Mouse (Mus musculus) limb, embryonic 14.5 days (tissue): ENCODE data around the gene Brca2. TPM values are rescaled to one million over a fixed set of nuclear protein-coding genes. Genes with fewer than 3 reads are reported as not detected.

Experiments used
- ATAC-seq: fragments of 200-750 bp; cut with Nextera tagmentation; 2 replicates; pipeline ENCODE4 v1.8.0; 2017; ENCODE audit warnings: low read depth, moderate number of reproducible peaks, moderate TSS enrichment; ENCODE audit not compliant: low FRiP score
- DNase-seq: peaks from one replicate; pipeline ENCODE4 v3.0.0-alpha.2; 2015; ENCODE audit warnings: low spot score
- H3K27ac ChIP-seq: fragments of 300-500 bp; sonication (generic); replicated peaks from 2 replicates; pipeline ENCODE4 v1.5.1; 2014; ENCODE audit warnings: low read depth, mild to moderate bottlenecking, low read length, moderate library complexity, mixed read lengths
- H3K27me3 ChIP-seq: fragments of 300-500 bp; sonication (generic); 2 replicates; pipeline ENCODE4 v1.6.1; 2014; ENCODE audit warnings: low read length, mixed read lengths; ENCODE audit not compliant: control insufficient read depth, insufficient read depth
- H3K36me3 ChIP-seq: fragments of 300-500 bp; sonication (generic); 2 replicates; pipeline ENCODE4 v1.6.1; 2014; ENCODE audit warnings: mild to moderate bottlenecking, low read length, moderate library complexity, mixed read lengths; ENCODE audit not compliant: control insufficient read depth, insufficient read depth
- H3K4me1 ChIP-seq: fragments of 300-500 bp; sonication (generic); 2 replicates; pipeline ENCODE4 v1.6.1; 2014; ENCODE audit warnings: antibody characterized with exemption, low read length, mixed read lengths; ENCODE audit not compliant: control insufficient read depth, insufficient read depth
- H3K4me2 ChIP-seq: fragments of 300-500 bp; sonication (generic); replicated peaks from 2 replicates; pipeline ENCODE4 v1.6.1; 2014; ENCODE audit warnings: low read depth, mild to moderate bottlenecking, low read length, moderate library complexity; ENCODE audit not compliant: severe bottlenecking
- H3K4me3 ChIP-seq: fragments of 300-500 bp; sonication (generic); replicated peaks from 2 replicates; pipeline ENCODE4 v1.5.1; 2014; ENCODE audit warnings: low read length
- H3K9ac ChIP-seq: fragments of 300-500 bp; sonication (generic); 2 replicates; pipeline ENCODE4 v1.6.1; 2014; ENCODE audit warnings: mild to moderate bottlenecking, low read depth, low read length, moderate library complexity; ENCODE audit not compliant: severe bottlenecking
- H3K9me3 ChIP-seq: fragments of 300-500 bp; sonication (generic); 2 replicates; pipeline ENCODE4 v1.6.1; 2016; ENCODE audit warnings: low read length; ENCODE audit not compliant: control insufficient read depth
- POLR2A ChIP-seq: fragments of 200-500 bp; IDR thresholded peaks from 2 replicates; pipeline ENCODE4 v1.8.0; 2012; ENCODE audit warnings: inconsistent platforms, mild to moderate bottlenecking, moderate library complexity, borderline replicate concordance; ENCODE audit not compliant: insufficient read depth, insufficient read length; ENCODE audit errors: extremely low read depth
- WGBS: fragments of 180-500 bp; shearing (Covaris S2); extraction: QIAGEN DNeasy Blood & Tissue Kit; methylation state at CpG from one replicate; pipeline ENCODE4 v1.1.7; 2014; 5-methylcytosine and 5-hydroxymethylcytosine counted together
- polyA plus RNA-seq, 2 experiments: library from polyadenylated mRNA; depleted of rRNA in 1 of 2; stranded (reverse) in 1 of 2; unstranded in 1 of 2; fragments of >200 nt; fragmentation: Nextera tagmentation in 1 of 2; extraction: Ambion mirVana in 1 of 2; gene quantifications; 2 replicates each; pipeline versions ENCODE4 v1.2.1 to v1.2.3; 2012 to 2014

Brca2 gene
- 20.6 and 25.9 TPM in 2 replicates for polyA plus RNA-seq (2012; rRNA removed)
- polyA plus RNA-seq (2014; fragmentation: Nextera tagmentation; extraction: Ambion mirVana) = 15.9 and 19.6 TPM in 2 replicates

- no peaks in the 10 kb centered on the region for H3K9me3 ChIP-seq
- DNase-seq = peak; percentile 80
- H3K27me3 ChIP-seq = no peaks in the 10 kb centered on the region
- TF ChIP-seq POLR2A = peak; percentile 93; the same call in 1 of the 2 replicates
- H3K9ac ChIP-seq = peak within 1 kb of the TSS; percentile 92
- peak within 1 kb of the TSS; percentile 76 for H3K27ac ChIP-seq
- H3K4me1 ChIP-seq = 0 out of 2 replicates have a peak, but pooled peaks cover 5% of the 10 kb centered on the region
- H3K4me2 ChIP-seq = peak within 1 kb of the TSS; percentile 67
- H3K4me3 ChIP-seq = peak within 1 kb of the TSS; percentile 77
- WGBS = 6% methylated on average over 63 of the region's 63 CpGs
- no peaks in the 10 kb centered on the region for H3K36me3 ChIP-seq
- ATAC-seq = peak; percentile 96
Observed at GRCm38 (mm10) chr5:150521937-150522866, at the start of gene Brca2. Gene Brca2 (plus strand): TSS chr5:150522630.

- Histone ChIP-seq H3K4me2 (no peak overlapping the region), H3K4me3 (no peak overlapping the region), H3K9ac (no peak overlapping the region), H3K36me3 (no peaks in the 10 kb centered on the region), H3K4me1 (no peaks in the 10 kb centered on the region), H3K27ac (no peak overlapping the region), H3K27me3 (no peaks in the 10 kb centered on the region), H3K9me3 (no peaks in the 10 kb centered on the region)
- no peak for DNase-seq
- WGBS = 69% methylated on average over 4 of the region's 4 CpGs
- no peak for ATAC-seq
- TF ChIP-seq POLR2A = no peak
Observed at GRCm38 (mm10) chr5:150477364-150477763, 45.1 kb upstream of the Brca2 start.

GRCm38 (mm10) chr5:150478612-150479011, 43.8 kb upstream of the Brca2 start:
- no peak overlapping the region for H3K27ac ChIP-seq
- no peak overlapping the region for H3K4me3 ChIP-seq
- no peaks in the 10 kb centered on the region for H3K9me3 ChIP-seq
- no peak overlapping the region for H3K9ac ChIP-seq
- H3K4me1 ChIP-seq = no peaks in the 10 kb centered on the region
- DNase-seq (no peak), ATAC-seq (no peak)
- no peaks in the 10 kb centered on the region for H3K36me3 ChIP-seq
- TF ChIP-seq POLR2A = no peak
- H3K4me2 ChIP-seq = no peak overlapping the region
- WGBS = 58% methylated on average over 4 of the region's 4 CpGs
- no peaks in the 10 kb centered on the region for H3K27me3 ChIP-seq

- whole genome bisulfite sequencing = 19% methylated on average over 3 of the region's 3 CpGs
- TF ChIP-seq POLR2A = no peak
- no peak overlapping the region for H3K27ac ChIP-seq
Observed at GRCm38 (mm10) chr5:150485198-150485597, 37.2 kb upstream of the Brca2 start.

GRCm38 (mm10) chr5:150490285-150490684, 32.1 kb upstream of the Brca2 start:
- Histone ChIP-seq H3K4me1 (no peaks in the 10 kb centered on the region; the same call in 1 of the 2 replicates), H3K27ac (no peak overlapping the region), H3K9ac (no peak overlapping the region), H3K27me3 (no peaks in the 10 kb centered on the region), H3K4me2 (no peak overlapping the region), H3K9me3 (no peaks in the 10 kb centered on the region), H3K36me3 (no peaks in the 10 kb centered on the region), H3K4me3 (no peak overlapping the region)
- WGBS = 56% methylated on average over 3 of the region's 3 CpGs
- no peak for TF ChIP-seq POLR2A
- DNase-seq (no peak), ATAC-seq (no peak)

More at GRCm38 (mm10) chr5:150485198-150485597, 37.2 kb upstream of the Brca2 start:
- H3K9me3 ChIP-seq = no peaks in the 10 kb centered on the region
- H3K36me3 ChIP-seq = 0 out of 2 replicates have a peak, but pooled peaks cover 2% of the 10 kb centered on the region
- no peak; the same call in 1 of the 2 replicates for ATAC-seq
- H3K4me2 ChIP-seq = no peak overlapping the region
- peak; percentile 50 for DNase-seq
- H3K4me1 ChIP-seq = no peaks in the 10 kb centered on the region
- no peak overlapping the region for H3K9ac ChIP-seq
- no peaks in the 10 kb centered on the region for H3K27me3 ChIP-seq
- no peak overlapping the region for H3K4me3 ChIP-seq
